Mouse (Mus musculus) kidney, embryonic 16.5 days (tissue): ENCODE measurements at regions not wholly inside any gene's neighbourhood (a gene's known extent, or its start where the extent isn't known, plus 50 kb on each side); places are given as distances from the start of the nearest gene placed in this dataset.
A peak's percentile ranks its signal among the peaks of the same experiment; 100 is the strongest.

Experiments
- ATAC-seq: fragments of 200-750 bp; cut with Nextera tagmentation; 2 replicates; pipeline ENCODE4 v1.8.0; 2017; ENCODE audit warnings: moderate TSS enrichment; ENCODE audit not compliant: low FRiP score, low TSS enrichment
- H3K27ac ChIP-seq: fragments of 300-500 bp; sonication (generic); 2 replicates; pipeline ENCODE4 v1.5.1; 2014; ENCODE audit warnings: low read length
- H3K27me3 ChIP-seq: fragments of 300-500 bp; sonication (generic); 2 replicates; pipeline ENCODE4 v1.6.1; 2014; ENCODE audit warnings: low read length, control low read depth, mixed read lengths; ENCODE audit not compliant: insufficient read depth
- H3K36me3 ChIP-seq: fragments of 300-500 bp; sonication (generic); 2 replicates; pipeline ENCODE4 v1.6.1; 2014; ENCODE audit warnings: low read length, control low read depth, mixed read lengths; ENCODE audit not compliant: insufficient read depth
- H3K4me1 ChIP-seq: fragments of 300-500 bp; sonication (generic); 2 replicates; pipeline ENCODE4 v1.6.1; 2014; ENCODE audit warnings: low read length, control low read depth, mixed read lengths; ENCODE audit not compliant: insufficient read depth
- H3K4me2 ChIP-seq: fragments of 300-500 bp; sonication (generic); replicated peaks from 2 replicates; pipeline ENCODE4 v1.6.1; 2014; ENCODE audit warnings: low read depth, low read length
- H3K4me3 ChIP-seq: fragments of 300-500 bp; sonication (generic); 2 replicates; pipeline ENCODE4 v1.5.1; 2014; ENCODE audit warnings: mild to moderate bottlenecking, low read length
- H3K9ac ChIP-seq: fragments of 300-500 bp; sonication (generic); replicated peaks from 2 replicates; pipeline ENCODE4 v1.6.1; 2014; ENCODE audit warnings: low read length
- H3K9me3 ChIP-seq: fragments of 300-500 bp; sonication (generic); 2 replicates; pipeline ENCODE4 v1.6.1; 2016; ENCODE audit warnings: low read length, control low read depth
- WGBS: fragments of 180-500 bp; shearing (Covaris S2); extraction: QIAGEN DNeasy Blood & Tissue Kit; methylation state at CpG from one replicate; pipeline ENCODE4 v1.1.7; 2014; 5-methylcytosine and 5-hydroxymethylcytosine counted together

GRCm38 (mm10) chr8:115955371-115955770 lies 247.8 kb upstream of the Maf start:
- no peak overlapping the region for H3K4me2 ChIP-seq
- no peak for ATAC-seq
- H3K4me3 ChIP-seq: no peak overlapping the region
- no peaks in the 10 kb centered on the region for H3K36me3 ChIP-seq
- no peaks in the 10 kb centered on the region for H3K27me3 ChIP-seq
- WGBS: 74% methylated on average over 5 of the region's 5 CpGs
- H3K4me1 ChIP-seq: no peaks in the 10 kb centered on the region
- H3K27ac ChIP-seq: no peak overlapping the region
- H3K9me3 ChIP-seq: no peaks in the 10 kb centered on the region
- H3K9ac ChIP-seq: no peak overlapping the region

GRCm38 (mm10) chr8:115953783-115954470 lies 246.3 kb upstream of the Maf start:
- Histone ChIP-seq H3K27me3 (no peaks in the 10 kb centered on the region), H3K4me3 (no peak overlapping the region), H3K9ac (no peak overlapping the region), H3K4me2 (no peak overlapping the region), H3K4me1 (no peaks in the 10 kb centered on the region), H3K9me3 (no peaks in the 10 kb centered on the region), H3K36me3 (no peaks in the 10 kb centered on the region), H3K27ac (no peak overlapping the region)
- ATAC-seq: no peak
- whole genome bisulfite sequencing: 86% methylated on average over 7 of the region's 7 CpGs

GRCm38 (mm10) chr8:115952496-115952895 lies 244.9 kb upstream of the Maf start:
- ATAC-seq: no peak
- Histone ChIP-seq H3K36me3 (no peaks in the 10 kb centered on the region), H3K9me3 (no peaks in the 10 kb centered on the region), H3K27ac (no peak overlapping the region), H3K9ac (no peak overlapping the region), H3K4me3 (no peak overlapping the region), H3K4me2 (no peak overlapping the region), H3K4me1 (no peaks in the 10 kb centered on the region), H3K27me3 (no peaks in the 10 kb centered on the region)
- WGBS: 86% methylated on average over 1 of the region's 1 CpGs

GRCm38 (mm10) chr8:115948916-115949315 lies 241.3 kb upstream of the Maf start:
- H3K9ac ChIP-seq: no peak overlapping the region
- no peaks in the 10 kb centered on the region for H3K9me3 ChIP-seq
- ATAC-seq: no peak
- no peaks in the 10 kb centered on the region for H3K27me3 ChIP-seq
- no peaks in the 10 kb centered on the region for H3K36me3 ChIP-seq
- H3K4me3 ChIP-seq: no peak overlapping the region
- H3K27ac ChIP-seq: no peak overlapping the region
- no peaks in the 10 kb centered on the region for H3K4me1 ChIP-seq
- WGBS: 71% methylated on average over 2 of the region's 2 CpGs
- no peak overlapping the region for H3K4me2 ChIP-seq

GRCm38 (mm10) chr8:115948036-115948435 lies 240.4 kb upstream of the Maf start:
- no peaks in the 10 kb centered on the region for H3K9me3 ChIP-seq
- ATAC-seq: no peak
- 94% methylated on average over 2 of the region's 2 CpGs for WGBS

GRCm38 (mm10) chr8:115942731-115943509 lies 235.3 kb upstream of the Maf start:
- WGBS: 52% methylated on average over 16 of the region's 16 CpGs
- no peak overlapping the region for H3K4me3 ChIP-seq
- ATAC-seq: 0 out of 2 replicates have a peak, but pooled peaks have one; percentile 57
- no peak overlapping the region for H3K4me2 ChIP-seq
- H3K4me1 ChIP-seq: no peaks in the 10 kb centered on the region
- H3K27ac ChIP-seq: no peak overlapping the region
- H3K9me3 ChIP-seq: no peaks in the 10 kb centered on the region
- H3K9ac ChIP-seq: no peak overlapping the region
- H3K36me3 ChIP-seq: no peaks in the 10 kb centered on the region
- no peaks in the 10 kb centered on the region for H3K27me3 ChIP-seq

More at GRCm38 (mm10) chr8:115948036-115948435, 240.4 kb upstream of the Maf start:
- no peak overlapping the region for H3K9ac ChIP-seq
- H3K27ac ChIP-seq: no peak overlapping the region
- no peaks in the 10 kb centered on the region for H3K27me3 ChIP-seq
- H3K4me3 ChIP-seq: no peak overlapping the region
- no peaks in the 10 kb centered on the region for H3K4me1 ChIP-seq
- H3K4me2 ChIP-seq: no peak overlapping the region
- H3K36me3 ChIP-seq: no peaks in the 10 kb centered on the region

- H3K4me2 ChIP-seq: no peak overlapping the region
- ATAC-seq: no peak
- H3K9ac ChIP-seq: no peak overlapping the region
- WGBS: 52% methylated on average over 8 of the region's 8 CpGs
- no peak overlapping the region for H3K27ac ChIP-seq
- no peak overlapping the region for H3K4me3 ChIP-seq
- H3K9me3 ChIP-seq: no peaks in the 10 kb centered on the region
- no peaks in the 10 kb centered on the region for H3K36me3 ChIP-seq
- no peaks in the 10 kb centered on the region for H3K27me3 ChIP-seq
- H3K4me1 ChIP-seq: no peaks in the 10 kb centered on the region
Measured at GRCm38 (mm10) chr8:115929472-115930210, 222.0 kb upstream of the Maf start.

- H3K27me3 ChIP-seq: no peaks in the 10 kb centered on the region
- no peak overlapping the region for H3K9ac ChIP-seq
- ATAC-seq: no peak
- no peak overlapping the region for H3K4me2 ChIP-seq
- no peak overlapping the region for H3K4me3 ChIP-seq
- no peaks in the 10 kb centered on the region for H3K9me3 ChIP-seq
- WGBS: 90% methylated on average over 6 of the region's 6 CpGs
- H3K36me3 ChIP-seq: no peaks in the 10 kb centered on the region
- no peaks in the 10 kb centered on the region for H3K4me1 ChIP-seq
- H3K27ac ChIP-seq: no peak overlapping the region
Measured at GRCm38 (mm10) chr8:115921889-115922288, 214.3 kb upstream of the Maf start.

GRCm38 (mm10) chr8:115906650-115907049 lies 199.1 kb upstream of the Maf start:
- H3K4me1 ChIP-seq: no peaks in the 10 kb centered on the region
- 90% methylated on average over 5 of the region's 5 CpGs for WGBS

More at GRCm38 (mm10) chr8:115906650-115907049, 199.1 kb upstream of the Maf start:
- no peaks in the 10 kb centered on the region for H3K36me3 ChIP-seq
- ATAC-seq: no peak
- no peak overlapping the region for H3K27ac ChIP-seq
- H3K27me3 ChIP-seq: no peaks in the 10 kb centered on the region
- H3K4me3 ChIP-seq: no peak overlapping the region
- H3K9ac ChIP-seq: no peak overlapping the region
- no peaks in the 10 kb centered on the region for H3K9me3 ChIP-seq
- no peak overlapping the region for H3K4me2 ChIP-seq
